Mouse (Mus musculus): Measurements from ENCODE around the gene Cacna2d4. TPM values are rescaled to one million over a fixed set of nuclear protein-coding genes. Genes with fewer than 3 reads are reported as not detected.

Gene Cacna2d4
- polyA plus RNA-seq, 1 experiment: not detected

DNA sequence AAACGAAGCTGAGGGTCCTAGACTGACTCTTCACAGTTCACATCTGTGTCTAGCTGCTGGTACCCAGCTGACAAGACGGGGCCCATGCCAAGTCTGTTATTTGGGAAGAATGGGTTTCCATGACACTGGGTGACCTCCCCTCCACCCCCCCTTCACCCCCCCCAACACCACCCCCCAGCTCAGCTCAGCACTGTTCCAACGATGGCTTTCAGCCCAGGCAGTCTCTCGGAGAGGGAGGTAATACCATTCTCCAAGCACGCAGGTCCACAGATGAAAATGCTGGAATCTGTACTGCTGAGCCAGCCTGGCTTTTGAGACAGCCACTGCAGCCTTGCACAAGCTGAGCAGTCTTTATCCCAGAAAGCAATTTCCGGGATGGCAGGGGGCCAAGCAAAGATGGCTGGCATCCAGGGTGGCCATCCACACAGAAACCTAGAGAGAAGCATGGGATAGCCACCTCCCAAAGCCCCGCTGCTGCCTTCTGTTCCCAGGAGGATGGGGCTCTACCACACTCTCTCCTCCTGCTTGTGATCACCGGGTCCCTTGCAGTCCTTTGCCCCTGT lies 1.2 kb downstream of the Cacna2d4 start:
- H3K4me3 ChIP-seq (ENCODE audit: insufficient read depth, low read length): no peak overlapping the region
- H3K27ac ChIP-seq (ENCODE audit: insufficient read depth, low read depth, low read length): no peak overlapping the region
- TF ChIP-seq CTCF (IDR thresholded peaks at IDR 0.05; ENCODE audit: low read depth, low read length) (no peak), POLR2A (IDR thresholded peaks at IDR 0.05; ENCODE audit: borderline replicate concordance, low read depth, low read length) (no peak)
- H3K4me1 ChIP-seq (ENCODE audit: control insufficient read depth, insufficient read depth, low read length): no peaks in the 10 kb centered on the region

DNA sequence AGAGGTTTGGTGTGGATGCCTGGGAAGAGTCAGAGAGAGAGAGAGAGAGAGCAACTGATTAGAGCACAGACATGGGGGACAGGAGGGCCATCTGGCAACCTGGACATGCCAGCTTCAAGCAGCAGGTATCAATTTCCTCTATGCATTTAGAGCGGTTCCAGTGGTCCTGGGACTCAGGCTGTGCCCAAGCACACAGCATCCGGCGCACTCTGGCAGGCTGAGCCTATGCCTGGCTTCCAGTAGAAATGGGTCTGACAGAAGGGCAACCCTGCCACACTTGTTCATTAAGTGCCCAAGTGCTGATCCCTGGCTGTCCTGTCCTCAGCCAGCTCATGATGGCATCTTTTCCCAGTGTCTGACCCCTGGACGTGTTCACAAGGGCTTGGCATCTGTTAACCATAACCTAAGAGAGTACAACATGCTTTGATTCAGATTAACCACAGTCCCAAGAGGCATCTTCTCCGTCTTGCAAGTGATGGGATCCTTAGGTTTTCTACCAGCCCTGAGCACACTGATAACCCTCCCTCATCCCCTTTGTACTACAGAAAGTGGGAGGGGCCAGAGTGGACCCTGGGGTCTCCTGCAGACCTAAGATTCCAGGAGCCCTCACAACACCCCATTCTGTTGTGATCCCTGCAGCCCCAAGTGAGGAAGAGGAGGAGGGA lies 3.1 kb downstream of the Cacna2d4 start:
- no peaks in the 10 kb centered on the region for H3K4me1 ChIP-seq (ENCODE audit: control insufficient read depth, insufficient read depth, low read length)
- no peak overlapping the region for H3K4me3 ChIP-seq (ENCODE audit: insufficient read depth, low read length)
- no peak overlapping the region for H3K27ac ChIP-seq (ENCODE audit: insufficient read depth, low read depth, low read length)
- TF ChIP-seq POLR2A (IDR thresholded peaks at IDR 0.05; ENCODE audit: borderline replicate concordance, low read depth, low read length) (no peak), CTCF (IDR thresholded peaks at IDR 0.05; ENCODE audit: low read depth, low read length) (no peak)

DNA sequence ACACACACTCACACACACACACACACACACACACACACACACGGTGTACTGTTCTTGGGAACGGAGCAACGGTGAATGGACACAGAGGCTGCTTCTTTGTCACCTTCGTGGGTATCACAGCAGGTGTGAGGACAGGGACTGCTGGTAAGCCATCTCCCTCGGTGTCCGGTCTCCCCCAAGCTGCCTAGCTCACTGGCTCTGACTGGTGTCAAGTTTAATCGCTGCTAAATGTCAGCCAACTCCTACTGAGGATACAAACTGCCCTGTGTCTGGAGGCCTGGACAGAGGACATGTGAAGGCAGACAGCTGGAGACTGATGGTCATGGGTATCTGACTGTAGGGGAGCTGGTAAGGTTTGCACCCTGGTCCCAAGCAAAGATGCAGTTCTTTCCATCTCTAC lies 3.9 kb downstream of the Cacna2d4 start:
- no peak overlapping the region for H3K27ac ChIP-seq (ENCODE audit: insufficient read depth, low read depth, low read length)
- no peak overlapping the region for H3K4me3 ChIP-seq (ENCODE audit: insufficient read depth, low read length)
- no peak for TF ChIP-seq POLR2A (IDR thresholded peaks at IDR 0.05; ENCODE audit: borderline replicate concordance, low read depth, low read length)
- no peak for TF ChIP-seq CTCF (IDR thresholded peaks at IDR 0.05; ENCODE audit: low read depth, low read length)
- no peaks in the 10 kb centered on the region for H3K4me1 ChIP-seq (ENCODE audit: control insufficient read depth, insufficient read depth, low read length)

- Histone ChIP-seq H3K4me1 (ENCODE audit: control insufficient read depth, insufficient read depth, low read length) (no peaks in the 10 kb centered on the region), H3K27ac (ENCODE audit: insufficient read depth, low read depth, low read length) (no peak overlapping the region), H3K4me3 (ENCODE audit: insufficient read depth, low read length) (no peak overlapping the region)
- no peak for TF ChIP-seq POLR2A (IDR thresholded peaks at IDR 0.05; ENCODE audit: borderline replicate concordance, low read depth, low read length)
- TF ChIP-seq CTCF (IDR thresholded peaks at IDR 0.05; ENCODE audit: low read depth, low read length): no peak
These were observed 4.8 kb downstream of the Cacna2d4 start for GRCm38 (mm10) chr6:119240871-119241705.

DNA sequence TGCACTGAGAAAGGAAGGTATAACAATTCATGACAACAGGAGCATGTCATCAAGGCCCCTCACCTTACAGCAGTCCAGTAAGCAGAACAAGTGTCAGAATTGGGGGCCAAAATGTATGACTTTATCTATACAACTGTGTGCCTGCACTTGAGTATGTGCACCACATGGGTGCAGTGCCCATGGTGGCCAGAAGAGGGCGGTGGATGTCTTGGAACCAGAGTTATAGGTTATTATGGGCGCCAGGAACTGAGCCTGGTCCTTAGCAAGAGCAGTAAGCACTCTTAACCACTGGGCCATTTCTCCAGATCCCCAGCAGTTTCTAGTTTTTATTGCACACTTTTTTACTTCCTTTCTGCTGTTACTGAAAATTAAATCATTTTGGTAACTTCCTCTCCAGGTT lies 9.8 kb downstream of the Cacna2d4 start:
- TF ChIP-seq CTCF (IDR thresholded peaks at IDR 0.05; ENCODE audit: low read depth, low read length): no peak
- no peak for TF ChIP-seq POLR2A (IDR thresholded peaks at IDR 0.05; ENCODE audit: borderline replicate concordance, low read depth, low read length)
- Histone ChIP-seq H3K27ac (ENCODE audit: insufficient read depth, low read depth, low read length) (no peak overlapping the region), H3K4me1 (ENCODE audit: control insufficient read depth, insufficient read depth, low read length) (no peaks in the 10 kb centered on the region), H3K4me3 (ENCODE audit: insufficient read depth, low read length) (no peak overlapping the region)

GRCm38 (mm10) chr6:119248578-119248977 lies 12.3 kb downstream of the Cacna2d4 start:
- Histone ChIP-seq H3K4me3 (ENCODE audit: insufficient read depth, low read length) (no peak overlapping the region), H3K27ac (ENCODE audit: insufficient read depth, low read depth, low read length) (no peak overlapping the region), H3K4me1 (ENCODE audit: control insufficient read depth, insufficient read depth, low read length) (no peaks in the 10 kb centered on the region)
- TF ChIP-seq POLR2A (IDR thresholded peaks at IDR 0.05; ENCODE audit: borderline replicate concordance, low read depth, low read length) (no peak), CTCF (IDR thresholded peaks at IDR 0.05; ENCODE audit: low read depth, low read length) (no peak)

DNA sequence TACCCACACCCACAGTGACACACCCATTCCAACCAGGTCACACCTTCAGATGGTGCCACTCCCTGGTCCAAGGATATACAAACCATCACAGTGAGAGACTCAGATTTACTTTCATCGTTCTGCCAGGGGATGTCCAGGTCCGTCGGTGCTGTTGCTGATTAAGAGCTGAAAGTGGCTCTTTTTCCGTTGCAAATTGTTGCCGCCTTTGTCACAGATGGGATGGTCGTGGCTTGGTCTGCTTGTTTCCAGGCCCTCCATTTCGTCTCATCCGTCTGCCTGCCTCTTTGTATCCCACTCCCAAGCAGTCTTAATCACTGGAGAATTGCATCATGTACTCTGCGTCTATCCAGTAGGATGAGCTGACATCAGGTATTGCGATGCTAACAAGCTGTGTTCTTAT lies 13.4 kb downstream of the Cacna2d4 start:
- no peak for TF ChIP-seq CTCF (IDR thresholded peaks at IDR 0.05; ENCODE audit: low read depth, low read length)
- TF ChIP-seq POLR2A (IDR thresholded peaks at IDR 0.05; ENCODE audit: borderline replicate concordance, low read depth, low read length): no peak

GRCm38 (mm10) chr6:119251704-119252103 lies 15.4 kb downstream of the Cacna2d4 start:
- no peak for TF ChIP-seq POLR2A (IDR thresholded peaks at IDR 0.05; ENCODE audit: borderline replicate concordance, low read depth, low read length)
- no peak for TF ChIP-seq CTCF (IDR thresholded peaks at IDR 0.05; ENCODE audit: low read depth, low read length)
- H3K4me1 ChIP-seq (ENCODE audit: control insufficient read depth, insufficient read depth, low read length): no peaks in the 10 kb centered on the region

More for the DNA sequence above, 13.4 kb downstream of the Cacna2d4 start:
- Histone ChIP-seq H3K4me1 (ENCODE audit: control insufficient read depth, insufficient read depth, low read length) (no peaks in the 10 kb centered on the region), H3K27ac (ENCODE audit: insufficient read depth, low read depth, low read length) (no peak overlapping the region), H3K4me3 (ENCODE audit: insufficient read depth, low read length) (no peak overlapping the region)

DNA sequence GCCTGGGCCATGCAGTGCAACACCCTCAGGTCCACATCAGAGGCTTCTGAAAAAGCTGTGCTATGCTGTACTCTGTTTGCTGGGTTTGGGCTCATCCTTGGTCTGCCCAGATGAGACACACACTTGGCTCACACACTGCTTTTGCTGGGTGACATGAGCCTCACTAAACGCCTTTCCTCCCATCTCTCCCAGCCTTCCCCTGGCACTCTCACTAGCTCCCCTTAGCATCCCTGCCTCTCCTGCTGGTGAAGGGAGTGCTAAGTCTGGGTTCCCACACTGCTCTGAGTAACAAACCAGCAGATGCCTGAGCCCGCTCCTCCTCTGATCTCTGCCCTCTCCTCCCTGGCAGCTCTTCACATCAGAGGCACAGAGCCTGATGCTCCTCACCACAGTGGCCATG lies 40.4 kb downstream of the Cacna2d4 start:
- TF ChIP-seq CTCF (IDR thresholded peaks at IDR 0.05; ENCODE audit: low read depth, low read length) (no peak), POLR2A (IDR thresholded peaks at IDR 0.05; ENCODE audit: borderline replicate concordance, low read depth, low read length) (no peak)
- no peaks in the 10 kb centered on the region for H3K4me1 ChIP-seq (ENCODE audit: control insufficient read depth, insufficient read depth, low read length)
- no peak overlapping the region for H3K4me3 ChIP-seq (ENCODE audit: insufficient read depth, low read length)
- H3K27ac ChIP-seq (ENCODE audit: insufficient read depth, low read depth, low read length): no peak overlapping the region

More at GRCm38 (mm10) chr6:119251704-119252103, 15.4 kb downstream of the Cacna2d4 start:
- H3K4me3 ChIP-seq (ENCODE audit: insufficient read depth, low read length): no peak overlapping the region
- H3K27ac ChIP-seq (ENCODE audit: insufficient read depth, low read depth, low read length): no peak overlapping the region

- Histone ChIP-seq H3K4me3 (ENCODE audit: insufficient read depth, low read length) (no peak overlapping the region), H3K4me1 (ENCODE audit: control insufficient read depth, insufficient read depth, low read length) (no peaks in the 10 kb centered on the region), H3K27ac (ENCODE audit: insufficient read depth, low read depth, low read length) (no peak overlapping the region)
- no peak for TF ChIP-seq CTCF (IDR thresholded peaks at IDR 0.05; ENCODE audit: low read depth, low read length)
- TF ChIP-seq POLR2A (IDR thresholded peaks at IDR 0.05; ENCODE audit: borderline replicate concordance, low read depth, low read length): no peak
These were observed 44.4 kb downstream of the Cacna2d4 start for GRCm38 (mm10) chr6:119280761-119281160.
